Mouse (Mus musculus) kidney, postnatal 4 days (tissue): Measurements from ENCODE around the gene Csrp1.

Experiments used
- DNase-seq, 2 experiments: peaks; one replicate each; pipeline ENCODE4 v3.0.0; 2021; ENCODE audit warnings: mixed read lengths in 2 of 2

Gene Csrp1

GRCm38 (mm10) chr1:135734225-135734937, 14.5 kb downstream of the Csrp1 start:
- peak; percentile 58 to 65 for DNase-seq

GRCm38 (mm10) chr1:135735460-135735859, 15.6 kb downstream of the Csrp1 start:
- peak in 1 of 2 experiments; percentile 37 for DNase-seq

- peak; percentile 62 to 69 for DNase-seq
Observed at GRCm38 (mm10) chr1:135744987-135745386, 25.1 kb downstream of the Csrp1 start.

- no peak for DNase-seq
Observed at GRCm38 (mm10) chr1:135746248-135746647, 26.4 kb downstream of the Csrp1 start.

- peak; percentile 94 to 97 for DNase-seq
Observed at GRCm38 (mm10) chr1:135752737-135753348, 33.0 kb downstream of the Csrp1 start.

- DNase-seq = peak; percentile 63 to 70
Observed at GRCm38 (mm10) chr1:135755287-135755686, 35.4 kb downstream of the Csrp1 start.

GRCm38 (mm10) chr1:135755913-135756312, 36.1 kb downstream of the Csrp1 start:
- DNase-seq = no peak

- no peak for DNase-seq
Observed at GRCm38 (mm10) chr1:135757287-135757686, 37.4 kb downstream of the Csrp1 start.

GRCm38 (mm10) chr1:135759685-135760084, 39.8 kb downstream of the Csrp1 start:
- no peak for DNase-seq

- no peak for DNase-seq
Observed at GRCm38 (mm10) chr1:135760216-135760615, 40.4 kb downstream of the Csrp1 start.

- DNase-seq = no peak
Observed at GRCm38 (mm10) chr1:135761728-135762127, 41.9 kb downstream of the Csrp1 start.

- DNase-seq = peak; percentile 57 to 65
Observed at GRCm38 (mm10) chr1:135763503-135764205, 43.8 kb downstream of the Csrp1 start.

GRCm38 (mm10) chr1:135764206-135764528, 44.3 kb downstream of the Csrp1 start:
- DNase-seq = no peak

- peak; percentile 86 to 92 for DNase-seq
Observed at GRCm38 (mm10) chr1:135765645-135766591, 46.1 kb downstream of the Csrp1 start, which contains the start of gene Phlda3. Gene Phlda3 (plus strand): TSS chr1:135766119.

- peak; percentile 44 to 57 for DNase-seq
Observed at GRCm38 (mm10) chr1:135766592-135767306, 46.9 kb downstream of the Csrp1 start.

- peak in 1 of 2 experiments; percentile 28 for DNase-seq
Observed at GRCm38 (mm10) chr1:135767324-135767890, 47.5 kb downstream of the Csrp1 start.

GRCm38 (mm10) chr1:135768400-135768799, 48.5 kb downstream of the Csrp1 start:
- DNase-seq = no peak

- DNase-seq = no peak
Observed at GRCm38 (mm10) chr1:135770237-135770636, 50.4 kb downstream of the Csrp1 start.

- DNase-seq = peak; percentile 41 to 54
Observed at GRCm38 (mm10) chr1:135770896-135771572, 51.2 kb downstream of the Csrp1 start.

- DNase-seq = no peak
Observed at GRCm38 (mm10) chr1:135771573-135771970, 51.7 kb downstream of the Csrp1 start.

GRCm38 (mm10) chr1:135776596-135776995, 56.7 kb downstream of the Csrp1 start:
- peak; percentile 34 to 50 for DNase-seq
